Mouse (Mus musculus) cortical plate, adult 2 months (tissue): ENCODE results near the gene Stx3. TPM values are rescaled to one million over a fixed set of nuclear protein-coding genes. Genes with fewer than 3 reads are reported as not detected.

Experiments used
- H3K27ac ChIP-seq: fragments of 200-500 bp; 2 replicates; pipeline ENCODE4 v1.5.1; 2012; ENCODE audit warnings: low read length, control low read depth, inconsistent platforms; ENCODE audit not compliant: insufficient read depth
- H3K4me1 ChIP-seq: fragments of 200-500 bp; 2 replicates; pipeline ENCODE4 v1.6.1; 2011; ENCODE audit warnings: low read length; ENCODE audit not compliant: control insufficient read depth, insufficient read depth
- H3K4me3 ChIP-seq: fragments of 200-500 bp; 2 replicates; pipeline ENCODE4 v1.5.1; 2011; ENCODE audit warnings: mild to moderate bottlenecking, low read length, control low read depth; ENCODE audit not compliant: insufficient read depth
- CTCF ChIP-seq: fragments of 200-500 bp; IDR thresholded peaks from 2 replicates; pipeline ENCODE4 v1.5.1; 2011; ENCODE audit warnings: mild to moderate bottlenecking, control low read depth, low read length; ENCODE audit not compliant: insufficient read depth; ENCODE audit errors: extremely low read depth
- POLR2A ChIP-seq: fragments of 200-500 bp; IDR thresholded peaks from 2 replicates; pipeline ENCODE4 v1.6.1; 2011; ENCODE audit warnings: mild to moderate bottlenecking, low read length, control low read depth; ENCODE audit not compliant: insufficient read depth; ENCODE audit errors: extremely low read depth
- polyA plus RNA-seq: library from polyadenylated mRNA; depleted of rRNA; stranded (reverse); fragments of >200 nt; gene quantifications from 2 replicates; pipeline ENCODE4 v1.2.3, GENCODE M21; 2012; rRNA removed

The Stx3 gene
- polyA plus RNA-seq, 1 experiment = 46.4 TPM

DNA sequence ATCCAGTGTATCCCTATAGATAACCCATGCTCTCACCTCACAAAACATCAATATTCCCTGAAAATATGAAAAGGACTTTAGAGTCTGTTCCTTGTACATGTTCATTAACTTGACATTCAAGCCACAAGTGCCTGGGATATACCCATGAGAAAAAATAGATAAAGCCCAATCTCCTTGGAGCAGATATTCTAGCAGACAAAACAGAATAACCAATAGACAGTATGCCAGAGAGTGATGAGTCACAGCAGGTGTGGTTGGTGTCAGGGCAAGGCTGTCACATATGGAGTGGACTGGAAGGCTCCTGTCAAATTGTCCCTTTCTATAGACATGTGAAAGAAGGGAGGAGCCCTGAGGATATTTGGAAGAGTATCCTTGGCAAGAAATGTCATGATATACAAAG is 73.5 kb downstream of the Stx3 start:
- Histone ChIP-seq H3K4me3 (no peak overlapping the region), H3K27ac (no peak overlapping the region), H3K4me1 (no peaks in the 10 kb centered on the region)
- TF ChIP-seq POLR2A = no peak
- TF ChIP-seq CTCF = no peak

DNA sequence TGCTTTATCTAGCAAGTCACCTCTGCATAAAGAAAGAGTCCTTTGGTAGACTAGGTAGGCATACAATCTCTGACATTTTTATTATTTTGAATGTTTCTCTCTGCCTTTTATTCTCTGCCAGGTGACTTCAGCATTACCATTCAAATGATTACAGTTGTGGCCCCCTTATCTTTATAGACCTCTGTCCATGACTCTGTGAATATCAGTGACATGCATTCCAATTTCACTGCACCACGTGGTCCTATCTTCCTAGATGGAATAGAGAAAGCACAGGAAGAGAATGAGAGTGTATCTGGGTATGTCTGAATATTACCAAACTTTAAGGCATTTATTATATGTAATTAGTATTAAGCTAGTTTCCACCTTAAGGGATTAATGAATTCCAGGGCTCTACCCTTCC is 82.7 kb downstream of the Stx3 start:
- Histone ChIP-seq H3K4me1 (no peaks in the 10 kb centered on the region), H3K27ac (no peak overlapping the region), H3K4me3 (no peak overlapping the region)
- TF ChIP-seq POLR2A (no peak), CTCF (no peak)

DNA sequence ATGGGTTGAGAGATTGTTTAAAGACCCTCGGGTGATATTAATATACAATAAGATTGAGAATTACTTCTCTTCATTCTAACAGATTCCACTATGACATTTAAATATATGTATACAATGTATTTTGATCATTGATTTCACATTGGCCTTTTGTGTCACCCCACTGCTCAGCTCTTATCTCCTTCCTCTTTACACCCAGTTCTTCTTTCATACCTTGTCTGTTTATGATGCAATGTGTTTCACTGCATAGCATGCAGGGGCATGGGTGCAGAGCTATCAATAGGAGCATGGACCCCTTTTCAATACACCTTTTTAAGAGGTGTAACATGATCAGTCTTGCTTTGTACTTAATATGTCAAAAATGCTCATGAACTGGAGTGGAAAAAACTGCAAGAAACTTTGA is 88.9 kb downstream of the Stx3 start:
- no peak for TF ChIP-seq POLR2A
- no peak for TF ChIP-seq CTCF
- no peaks in the 10 kb centered on the region for H3K4me1 ChIP-seq
- H3K27ac ChIP-seq = no peak overlapping the region
- no peak overlapping the region for H3K4me3 ChIP-seq

DNA sequence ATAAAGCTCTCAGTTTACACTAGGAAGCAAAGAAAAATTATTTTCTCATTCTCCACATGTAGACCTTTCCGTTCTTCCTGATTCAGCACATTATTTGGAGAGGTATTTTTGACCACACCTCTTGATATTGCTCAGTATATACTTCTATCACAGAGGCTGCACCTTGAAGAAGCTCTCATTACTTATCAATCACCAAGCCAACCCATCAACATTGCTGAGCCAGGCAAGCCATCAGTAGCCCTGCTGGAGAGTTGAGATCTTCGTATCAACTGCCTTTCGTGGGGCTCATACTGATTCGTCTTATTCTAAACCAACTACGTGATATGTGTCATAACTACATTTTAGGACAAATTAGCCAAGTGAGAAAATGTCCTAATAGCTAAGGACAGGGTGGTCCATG is 91.9 kb downstream of the Stx3 start:
- H3K4me1 ChIP-seq = no peaks in the 10 kb centered on the region
- H3K4me3 ChIP-seq = no peak overlapping the region
- TF ChIP-seq POLR2A = no peak
- no peak for TF ChIP-seq CTCF
- no peak overlapping the region for H3K27ac ChIP-seq

DNA sequence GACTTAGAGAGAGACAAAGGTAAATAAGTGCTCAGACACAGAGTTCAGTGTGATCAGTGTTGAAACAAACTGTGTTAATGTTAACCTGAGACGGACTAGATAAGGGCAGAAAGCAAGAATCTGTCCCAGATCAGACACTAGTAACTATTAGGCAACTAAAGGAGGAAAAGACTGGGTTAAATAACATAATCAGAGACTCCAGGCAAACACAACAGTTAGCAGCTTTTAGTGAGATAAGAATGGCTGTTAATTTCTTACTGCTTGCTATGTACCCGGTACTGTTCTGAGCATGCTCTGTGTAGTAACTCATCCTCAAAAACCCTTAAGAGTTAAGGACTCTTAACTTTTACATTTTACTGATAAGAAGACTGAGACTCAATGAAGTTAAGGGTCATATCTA is 93.3 kb downstream of the Stx3 start:
- Histone ChIP-seq H3K4me3 (no peak overlapping the region), H3K4me1 (no peaks in the 10 kb centered on the region), H3K27ac (no peak overlapping the region)
- TF ChIP-seq POLR2A = no peak
- no peak for TF ChIP-seq CTCF

Other genes with a start within 250 kb of the Stx3 start
- 1.5 and 1.8 TPM in 2 replicates for gene Ms4a6d, start 214.6 kb downstream of the Stx3 start, polyA plus RNA-seq
- gene Ms4a2, start 195.7 kb downstream of the Stx3 start, polyA plus RNA-seq = 0.06 TPM in 1 of 2 replicates, not detected in the other
- not detected in 2 replicates for gene Ms4a3, start 178.6 kb downstream of the Stx3 start, polyA plus RNA-seq
- gene Oosp2, start 158.8 kb downstream of the Stx3 start, polyA plus RNA-seq = not detected in 2 replicates
- not detected in 2 replicates for gene Oosp1, start 128.3 kb downstream of the Stx3 start, polyA plus RNA-seq
- not detected in 2 replicates for gene Oosp3, start 122.3 kb downstream of the Stx3 start, polyA plus RNA-seq
- not detected in 2 replicates for gene Gif, start 71.8 kb downstream of the Stx3 start, polyA plus RNA-seq
- 38.9 and 39.5 TPM in 2 replicates for gene Mrpl16, start 49.0 kb downstream of the Stx3 start, polyA plus RNA-seq
- not detected in 2 replicates for gene Olfr1417, start 19.8 kb upstream of the Stx3 start, polyA plus RNA-seq
- gene Olfr1418, start 41.7 kb upstream of the Stx3 start, polyA plus RNA-seq = not detected in 2 replicates
- gene Olfr1419, start 55.7 kb upstream of the Stx3 start, polyA plus RNA-seq = 0.13 and 0.15 TPM in 2 replicates
- not detected in 2 replicates for gene Olfr1420, start 67.2 kb upstream of the Stx3 start, polyA plus RNA-seq
- 15.5 and 17.2 TPM in 2 replicates for gene Patl1, start 93.0 kb upstream of the Stx3 start, polyA plus RNA-seq
- gene Osbp, start 146.5 kb upstream of the Stx3 start, polyA plus RNA-seq = 36.0 and 37.1 TPM in 2 replicates
- gene Olfr1423, start 221.9 kb upstream of the Stx3 start, polyA plus RNA-seq = not detected in 2 replicates
- gene Olfr1424, start 243.3 kb upstream of the Stx3 start, polyA plus RNA-seq = not detected in 2 replicates